Mouse (Mus musculus) cortical plate, adult 2 months (tissue): ENCODE results near the gene Slc29a4.

ENCODE experiments used
- CTCF ChIP-seq: fragments of 200-500 bp; IDR thresholded peaks from 2 replicates; pipeline ENCODE4 v1.5.1; 2011; ENCODE audit warnings: mild to moderate bottlenecking, control low read depth, low read length; ENCODE audit not compliant: insufficient read depth; ENCODE audit errors: extremely low read depth
- POLR2A ChIP-seq: fragments of 200-500 bp; IDR thresholded peaks from 2 replicates; pipeline ENCODE4 v1.6.1; 2011; ENCODE audit warnings: mild to moderate bottlenecking, low read length, control low read depth; ENCODE audit not compliant: insufficient read depth; ENCODE audit errors: extremely low read depth

DNA sequence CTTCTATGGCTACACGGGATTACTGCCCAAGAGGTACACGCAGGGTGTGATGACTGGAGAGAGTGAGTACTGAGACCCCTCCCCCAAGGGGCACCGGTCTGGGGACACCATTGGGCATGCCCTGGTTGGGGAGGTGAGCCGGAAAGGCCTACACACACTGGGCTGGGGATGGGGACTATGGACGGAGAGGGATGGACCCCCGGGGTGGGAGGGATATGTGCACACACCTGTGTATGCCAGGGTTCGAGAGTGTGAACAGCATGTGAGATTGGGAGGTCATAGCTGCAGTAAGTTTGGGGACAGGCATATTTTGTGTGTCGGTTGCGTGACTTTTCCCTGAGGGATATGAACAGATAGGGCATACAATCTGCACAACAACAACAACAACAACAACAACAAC lies 22.7 kb downstream of the Slc29a4 start:
- TF ChIP-seq POLR2A (no peak), CTCF (no peak)
